Mouse (Mus musculus) bone marrow, adult 2 months (tissue): ENCODE measurements around the gene Ankdd1a.

ENCODE experiments used
- CTCF ChIP-seq: fragments of 200-500 bp; IDR thresholded peaks from 2 replicates; pipeline ENCODE4 v1.5.1; 2011; ENCODE audit warnings: low read length, control low read depth; ENCODE audit not compliant: control insufficient read depth, insufficient read depth
- POLR2A ChIP-seq: fragments of 200-500 bp; IDR thresholded peaks from 2 replicates; pipeline ENCODE4 v1.6.1; 2011; ENCODE audit warnings: low read depth, mild to moderate bottlenecking, control low read depth, low read length, borderline replicate concordance; ENCODE audit not compliant: control insufficient read depth

DNA sequence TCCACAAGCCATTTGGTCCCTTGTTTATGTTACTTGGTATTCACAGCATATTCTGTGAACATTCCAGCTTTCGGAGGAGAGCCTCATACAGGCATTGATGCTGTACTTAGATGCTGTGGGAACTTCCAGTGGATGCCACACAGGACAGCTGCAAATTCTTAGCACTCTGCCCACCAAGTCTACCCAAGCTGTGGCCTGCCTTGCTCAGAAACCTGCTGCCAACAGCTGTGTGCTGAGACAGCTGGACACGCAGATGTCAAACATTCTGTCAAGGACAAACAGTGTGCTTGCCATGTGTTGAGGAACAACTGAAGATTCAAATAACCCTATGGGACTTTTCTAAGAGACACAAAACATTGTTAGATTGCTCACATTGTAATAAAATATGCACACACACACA, 61.0 kb downstream of the Ankdd1a start:
- TF ChIP-seq POLR2A (no peak), CTCF (no peak)
